Mouse (Mus musculus) 3T3-L1 (cell line): ENCODE results near the gene Nisch.
A peak's percentile ranks its signal among the peaks of the same experiment; 100 is the strongest.

ENCODE experiments used
- DNase-seq: peaks from one replicate; pipeline ENCODE4 v3.0.0-alpha.2; 2015; ENCODE audit warnings: low read depth, low spot score

The Nisch gene

GRCm38 (mm10) chr14:31191936-31192335 is 24.8 kb downstream of the Nisch start:
- peak; percentile 43 for DNase-seq

GRCm38 (mm10) chr14:31189348-31189747 is 27.4 kb downstream of the Nisch start:
- DNase-seq = no peak

GRCm38 (mm10) chr14:31188771-31189181 is 28.0 kb downstream of the Nisch start:
- peak; percentile 69 for DNase-seq

- DNase-seq = no peak
Observed at GRCm38 (mm10) chr14:31186656-31187055, 30.1 kb downstream of the Nisch start.

GRCm38 (mm10) chr14:31184195-31184594 is 32.6 kb downstream of the Nisch start:
- DNase-seq = no peak

GRCm38 (mm10) chr14:31183541-31183940 is 33.2 kb downstream of the Nisch start:
- no peak for DNase-seq

GRCm38 (mm10) chr14:31182786-31183290 is 33.9 kb downstream of the Nisch start:
- no peak for DNase-seq

- no peak for DNase-seq
Observed at GRCm38 (mm10) chr14:31181512-31181911, 35.2 kb downstream of the Nisch start.

- no peak for DNase-seq
Observed at GRCm38 (mm10) chr14:31179677-31180365, 36.9 kb downstream of the Nisch start.

GRCm38 (mm10) chr14:31177715-31178114 is 39.0 kb downstream of the Nisch start:
- DNase-seq = no peak

GRCm38 (mm10) chr14:31177287-31177686 is 39.5 kb downstream of the Nisch start:
- no peak for DNase-seq

GRCm38 (mm10) chr14:31173537-31173936 is 43.2 kb downstream of the Nisch start:
- no peak for DNase-seq

GRCm38 (mm10) chr14:31172781-31173455 is 43.8 kb downstream of the Nisch start:
- no peak for DNase-seq

GRCm38 (mm10) chr14:31171821-31172220 is 44.9 kb downstream of the Nisch start:
- DNase-seq = no peak

GRCm38 (mm10) chr14:31171386-31171785 is 45.4 kb downstream of the Nisch start:
- no peak for DNase-seq

GRCm38 (mm10) chr14:31170963-31171362 is 45.8 kb downstream of the Nisch start:
- no peak for DNase-seq

GRCm38 (mm10) chr14:31169508-31169907 is 47.2 kb downstream of the Nisch start:
- DNase-seq = no peak

- no peak for DNase-seq
Observed at GRCm38 (mm10) chr14:31168425-31168824, 48.3 kb downstream of the Nisch start, which contains the start of gene Stab1. Gene Stab1, minus strand, starts transcription at chr14:31168641.

GRCm38 (mm10) chr14:31166827-31167226 is 49.9 kb downstream of the Nisch start:
- DNase-seq = no peak

GRCm38 (mm10) chr14:31165991-31166630 is 50.6 kb downstream of the Nisch start:
- peak; percentile 9 for DNase-seq

GRCm38 (mm10) chr14:31165458-31165857 is 51.3 kb downstream of the Nisch start:
- no peak for DNase-seq

GRCm38 (mm10) chr14:31165010-31165409 is 51.7 kb downstream of the Nisch start:
- DNase-seq = no peak
